Mouse (Mus musculus) midbrain, embryonic 11.5 days (tissue): Measurements from ENCODE around the gene Tymp. TPM values are rescaled to one million over a fixed set of nuclear protein-coding genes. Genes with fewer than 3 reads are reported as not detected.

Experiments
- ATAC-seq: fragments of 200-750 bp; cut with Nextera tagmentation; 2 replicates; pipeline ENCODE4 v1.8.0; 2017; ENCODE audit warnings: moderate TSS enrichment, moderate library complexity; ENCODE audit not compliant: low FRiP score
- DNase-seq: peaks from one replicate; pipeline ENCODE4 v3.0.0; 2015; ENCODE audit warnings: low spot score; ENCODE audit errors: missing footprints
- H3K27ac ChIP-seq: fragments of 300-500 bp; sonication (generic); 2 replicates; pipeline ENCODE4 v1.5.1; 2014; ENCODE audit warnings: low read depth, low read length
- H3K27me3 ChIP-seq: fragments of 300-500 bp; sonication (generic); 2 replicates; pipeline ENCODE4 v1.6.1; 2014; ENCODE audit warnings: mild to moderate bottlenecking, low read length, moderate library complexity, mixed read lengths; ENCODE audit not compliant: control insufficient read depth, insufficient read depth
- H3K36me3 ChIP-seq: fragments of 300-500 bp; sonication (generic); 2 replicates; pipeline ENCODE4 v1.6.1; 2014; ENCODE audit warnings: mild to moderate bottlenecking, low read length, moderate library complexity, mixed read lengths; ENCODE audit not compliant: control insufficient read depth, insufficient read depth
- H3K4me1 ChIP-seq: fragments of 300-500 bp; sonication (generic); 2 replicates; pipeline ENCODE4 v1.6.1; 2014; ENCODE audit warnings: low read length; ENCODE audit not compliant: control insufficient read depth, insufficient read depth
- H3K4me2 ChIP-seq: fragments of 300-500 bp; sonication (generic); 2 replicates; pipeline ENCODE4 v1.6.1; 2014; ENCODE audit warnings: mild to moderate bottlenecking, moderate library complexity
- H3K4me3 ChIP-seq: fragments of 300-500 bp; sonication (generic); 2 replicates; pipeline ENCODE4 v1.5.1; 2014; ENCODE audit warnings: low read depth, low read length
- H3K9ac ChIP-seq: fragments of 300-500 bp; sonication (generic); 2 replicates; pipeline ENCODE4 v1.6.1; 2014; ENCODE audit warnings: low read length
- H3K9me3 ChIP-seq: fragments of 300-500 bp; sonication (generic); 2 replicates; pipeline ENCODE4 v1.6.1; 2016; ENCODE audit warnings: low read length; ENCODE audit not compliant: control insufficient read depth
- WGBS: fragments of 180-500 bp; shearing (Covaris S2); extraction: QIAGEN DNeasy Blood & Tissue Kit; methylation state at CpG from one replicate; pipeline ENCODE4 v1.1.7; 2014; 5-methylcytosine and 5-hydroxymethylcytosine counted together
- polyA plus RNA-seq: library from polyadenylated mRNA; unstranded; fragments of >200 nt; fragmentation: Nextera tagmentation; extraction: Ambion mirVana; gene quantifications from 2 replicates; pipeline ENCODE4 v1.2.1, GENCODE M21; 2014

Tymp gene
- polyA plus RNA-seq, 1 experiment from 2014 or later, result 1.2 TPM

GRCm38 (mm10) chr15:89323656-89324055, 53.2 kb downstream of the Tymp start:
- H3K4me2 ChIP-seq, result no peak overlapping the region
- H3K9ac ChIP-seq, result no peak overlapping the region
- ATAC-seq (no peak), DNase-seq (no peak)
- no peak overlapping the region for H3K4me3 ChIP-seq
- WGBS, result 78% methylated on average over 4 of the region's 4 CpGs
- no peaks in the 10 kb centered on the region for H3K9me3 ChIP-seq
- no peak overlapping the region for H3K27ac ChIP-seq
- no peaks in the 10 kb centered on the region for H3K36me3 ChIP-seq
- no peaks in the 10 kb centered on the region for H3K4me1 ChIP-seq
- H3K27me3 ChIP-seq, result no peaks in the 10 kb centered on the region

- Histone ChIP-seq H3K36me3 (no peaks in the 10 kb centered on the region), H3K4me1 (no peaks in the 10 kb centered on the region), H3K27ac (no peak within 1 kb of the TSS), H3K9me3 (no peaks in the 10 kb centered on the region), H3K27me3 (no peaks in the 10 kb centered on the region), H3K4me2 (peak within 1 kb of the TSS; percentile 26), H3K4me3 (no peak within 1 kb of the TSS), H3K9ac (no peak within 1 kb of the TSS)
- WGBS, result 9% methylated on average over 26 of the region's 26 CpGs
- ATAC-seq, result no peak
- no peak for DNase-seq
These were observed 53.9 kb downstream of the Tymp start, which contains the start of gene Adm2 for GRCm38 (mm10) chr15:89322670-89323522. TSS of gene Adm2 (plus strand) at chr15:89322720.

Other genes with a start within 250 kb of the Tymp start
- gene Hdac10, start 248.3 kb downstream of the Tymp start, polyA plus RNA-seq, result 11.6 and 13.6 TPM in 2 replicates
- gene Mapk12, start 236.3 kb downstream of the Tymp start, polyA plus RNA-seq, result 21.3 and 27.0 TPM in 2 replicates
- gene Mapk11, start 227.4 kb downstream of the Tymp start, polyA plus RNA-seq, result 34.9 and 40.6 TPM in 2 replicates
- 97.5 and 115 TPM in 2 replicates for gene Plxnb2, start 196.3 kb downstream of the Tymp start, polyA plus RNA-seq
- 26.2 and 26.6 TPM in 2 replicates for gene Dennd6b, start 180.5 kb downstream of the Tymp start, polyA plus RNA-seq
- 35.9 and 40.0 TPM in 2 replicates for gene Ppp6r2, start 165.5 kb downstream of the Tymp start, polyA plus RNA-seq
- 48.1 and 53.3 TPM in 2 replicates for gene Sbf1, start 61.7 kb downstream of the Tymp start, polyA plus RNA-seq
- gene Adm2, start 54.3 kb downstream of the Tymp start, polyA plus RNA-seq, result 0.12 TPM in 1 of 2 replicates, not detected in the other
- gene Miox, start 42.6 kb downstream of the Tymp start, polyA plus RNA-seq, result not detected in 2 replicates
- gene Lmf2, start 21.4 kb downstream of the Tymp start, polyA plus RNA-seq, result 29.8 and 31.8 TPM in 2 replicates
- gene Ncaph2, start 21.3 kb downstream of the Tymp start, polyA plus RNA-seq, result 155 and 168 TPM in 2 replicates
- 5.8 and 6.0 TPM in 2 replicates for gene Sco2, start 3.2 kb downstream of the Tymp start, polyA plus RNA-seq
- 0.26 and 0.64 TPM in 2 replicates for gene Odf3b, start 2.2 kb upstream of the Tymp start, polyA plus RNA-seq
- gene Klhdc7b, start 7.9 kb upstream of the Tymp start, polyA plus RNA-seq, result not detected in 2 replicates
- not detected in 2 replicates for gene Syce3, start 33.5 kb upstream of the Tymp start, polyA plus RNA-seq
- gene Cpt1b, start 48.8 kb upstream of the Tymp start, polyA plus RNA-seq, result 0.93 and 1.1 TPM in 2 replicates
- 1.9 and 2.4 TPM in 2 replicates for gene C730034F03Rik, start 52.5 kb upstream of the Tymp start, polyA plus RNA-seq
- not detected in 2 replicates for gene Gm44502, start 52.7 kb upstream of the Tymp start, polyA plus RNA-seq
- gene Chkb, start 52.9 kb upstream of the Tymp start, polyA plus RNA-seq, result 48.3 and 49.6 TPM in 2 replicates
- gene Mapk8ip2, start 76.9 kb upstream of the Tymp start, polyA plus RNA-seq, result 23.6 TPM in 2 replicates
- gene Arsa, start 100.4 kb upstream of the Tymp start, polyA plus RNA-seq, result 7.4 and 9.4 TPM in 2 replicates
- gene Shank3, start 122.6 kb upstream of the Tymp start, polyA plus RNA-seq, result 2.2 TPM in 2 replicates
- 0.42 and 0.43 TPM in 2 replicates for gene Acr, start 191.3 kb upstream of the Tymp start, polyA plus RNA-seq
- gene Rabl2, start 214.9 kb upstream of the Tymp start, polyA plus RNA-seq, result 84.3 and 87.3 TPM in 2 replicates